Mouse (Mus musculus) liver, postnatal 0 days (tissue): ENCODE measurements around the gene Mall. TPM values are rescaled to one million over a fixed set of nuclear protein-coding genes. Genes with fewer than 3 reads are reported as not detected.

Source experiments
- ATAC-seq: fragments of 200-750 bp; cut with Nextera tagmentation; 2 replicates; pipeline ENCODE4 v1.8.0; 2017; ENCODE audit warnings: mild to moderate bottlenecking, moderate library complexity
- DNase-seq: peaks from one replicate; pipeline ENCODE4 v3.0.0-alpha.2; 2016
- H3K27ac ChIP-seq: fragments of 300-500 bp; sonication (generic); 2 replicates; pipeline ENCODE4 v1.5.1; 2014; ENCODE audit warnings: antibody characterized with exemption, moderate library complexity, mild to moderate bottlenecking, low read depth
- H3K27me3 ChIP-seq: fragments of 300-500 bp; sonication (generic); 2 replicates; pipeline ENCODE4 v1.6.1; 2014; ENCODE audit warnings: low read length, control low read depth, mixed read lengths; ENCODE audit not compliant: insufficient read depth
- H3K36me3 ChIP-seq: fragments of 300-500 bp; sonication (generic); replicated peaks from 2 replicates; pipeline ENCODE4 v1.6.1; 2014; ENCODE audit warnings: mild to moderate bottlenecking, control low read depth, low read length, moderate library complexity, mixed read lengths; ENCODE audit not compliant: insufficient read depth
- H3K4me1 ChIP-seq: fragments of 300-500 bp; sonication (generic); 2 replicates; pipeline ENCODE4 v1.6.1; 2014; ENCODE audit warnings: antibody characterized with exemption, mild to moderate bottlenecking, control low read depth; ENCODE audit not compliant: insufficient read depth
- H3K4me2 ChIP-seq: fragments of 300-500 bp; sonication (generic); 2 replicates; pipeline ENCODE4 v1.6.1; 2014; ENCODE audit warnings: low read depth, mild to moderate bottlenecking, low read length, moderate library complexity, mixed read lengths
- H3K4me3 ChIP-seq: fragments of 300-500 bp; sonication (generic); 2 replicates; pipeline ENCODE4 v1.5.1; 2014; ENCODE audit warnings: low read depth, low read length
- H3K9ac ChIP-seq: fragments of 300-500 bp; sonication (generic); replicated peaks from 2 replicates; pipeline ENCODE4 v1.6.1; 2014; ENCODE audit warnings: mild to moderate bottlenecking, moderate library complexity
- H3K9me3 ChIP-seq: fragments of 300-500 bp; sonication (generic); 2 replicates; pipeline ENCODE4 v1.6.1; 2016; ENCODE audit warnings: mild to moderate bottlenecking, control low read depth, low read length, mixed read lengths
- CTCF ChIP-seq: sonication (generic); IDR thresholded peaks from 2 replicates; pipeline ENCODE4 v1.5.1; 2016; ENCODE audit warnings: antibody characterized with exemption, low read depth
- EP300 ChIP-seq: IDR thresholded peaks from 2 replicates; pipeline ENCODE4 v1.6.1; 2016; ENCODE audit warnings: antibody characterized with exemption, low read depth, mild to moderate bottlenecking
- WGBS: fragments of 180-500 bp; shearing (Covaris S2); extraction: QIAGEN DNeasy Blood & Tissue Kit; methylation state at CpG from one replicate; pipeline ENCODE4 v1.1.7; 2014; ENCODE audit not compliant: insufficient replicate concordance; 5-methylcytosine and 5-hydroxymethylcytosine counted together
- polyA plus RNA-seq: library from polyadenylated mRNA; unstranded; fragments of >200 nt; fragmentation: Nextera tagmentation; extraction: Ambion mirVana; gene quantifications from 2 replicates; pipeline ENCODE4 v1.2.1, GENCODE M21; 2015

Gene Mall
- polyA plus RNA-seq, 1 experiment from 2014 or later: 0.05 TPM

GRCm38 (mm10) chr2:127655419-127655818, 74.3 kb downstream of the Mall start:
- no peak for TF ChIP-seq CTCF
- no peak for TF ChIP-seq EP300
- Histone ChIP-seq H3K27ac (no peak overlapping the region), H3K27me3 (peaks cover 45% of the 10 kb centered on the region), H3K9me3 (no peaks in the 10 kb centered on the region), H3K36me3 (no peaks in the 10 kb centered on the region), H3K4me2 (no peak overlapping the region), H3K4me1 (peaks cover 5% of the 10 kb centered on the region; the same call in 1 of the 2 replicates), H3K9ac (no peak overlapping the region), H3K4me3 (no peak overlapping the region)
- WGBS: 8% methylated on average over 9 of the region's 9 CpGs
- DNase-seq (no peak), ATAC-seq (no peak)

GRCm38 (mm10) chr2:127654786-127655185, 74.9 kb downstream of the Mall start:
- Histone ChIP-seq H3K4me1 (peaks cover 5% of the 10 kb centered on the region; the same call in 1 of the 2 replicates), H3K9ac (no peak overlapping the region), H3K27ac (no peak overlapping the region), H3K9me3 (no peaks in the 10 kb centered on the region), H3K4me3 (no peak overlapping the region), H3K27me3 (peaks cover 45% of the 10 kb centered on the region), H3K4me2 (no peak overlapping the region), H3K36me3 (no peaks in the 10 kb centered on the region)
- TF ChIP-seq EP300: no peak
- TF ChIP-seq CTCF: no peak
- no peak for ATAC-seq
- no peak for DNase-seq
- 51% methylated on average over 3 of the region's 3 CpGs for WGBS

Other genes with a start within 250 kb of the Mall start
- 0.23 and 0.43 TPM in 2 replicates for gene Kcnip3, start 207.8 kb downstream of the Mall start, polyA plus RNA-seq
- gene Prom2, start 188.5 kb downstream of the Mall start, polyA plus RNA-seq: not detected in 2 replicates
- 1.2 and 1.7 TPM in 2 replicates for gene Zfp661, start 142.8 kb downstream of the Mall start, polyA plus RNA-seq
- 76.3 and 81.5 TPM in 2 replicates for gene Mrps5, start 142.7 kb downstream of the Mall start, polyA plus RNA-seq
- gene Mal, start 73.2 kb downstream of the Mall start, polyA plus RNA-seq: 0.23 and 0.24 TPM in 2 replicates
- 3.9 and 4.4 TPM in 2 replicates for gene Nphp1, start 59.0 kb upstream of the Mall start, polyA plus RNA-seq
- gene Mtln, start 62.6 kb upstream of the Mall start, polyA plus RNA-seq: 22.8 and 25.7 TPM in 2 replicates
- 7.8 and 9.5 TPM in 2 replicates for gene Bub1, start 101.9 kb upstream of the Mall start, polyA plus RNA-seq
- gene Acoxl, start 108.9 kb upstream of the Mall start, polyA plus RNA-seq: 0.05 and 0.07 TPM in 2 replicates